Mouse (Mus musculus): ENCODE results near the gene Mgst2.
A peak's percentile ranks its signal among the peaks of the same experiment; 100 is the strongest.

GRCm38 (mm10) chr3:51652292-51652691 is 7.9 kb upstream of the Mgst2 start:
- TF ChIP-seq CTCF (IDR thresholded peaks at IDR 0.05; ENCODE audit: low read depth) (peak; percentile 88), EP300 (IDR thresholded peaks at IDR 0.05; ENCODE audit: low read depth) (0 out of 2 replicates have a peak, but pooled peaks have one; percentile 5)

Data from liver, embryonic 14.5 days (tissue).